8 mouse cellular contexts compared by ENCODE assay signal in the genomic region with DNA sequence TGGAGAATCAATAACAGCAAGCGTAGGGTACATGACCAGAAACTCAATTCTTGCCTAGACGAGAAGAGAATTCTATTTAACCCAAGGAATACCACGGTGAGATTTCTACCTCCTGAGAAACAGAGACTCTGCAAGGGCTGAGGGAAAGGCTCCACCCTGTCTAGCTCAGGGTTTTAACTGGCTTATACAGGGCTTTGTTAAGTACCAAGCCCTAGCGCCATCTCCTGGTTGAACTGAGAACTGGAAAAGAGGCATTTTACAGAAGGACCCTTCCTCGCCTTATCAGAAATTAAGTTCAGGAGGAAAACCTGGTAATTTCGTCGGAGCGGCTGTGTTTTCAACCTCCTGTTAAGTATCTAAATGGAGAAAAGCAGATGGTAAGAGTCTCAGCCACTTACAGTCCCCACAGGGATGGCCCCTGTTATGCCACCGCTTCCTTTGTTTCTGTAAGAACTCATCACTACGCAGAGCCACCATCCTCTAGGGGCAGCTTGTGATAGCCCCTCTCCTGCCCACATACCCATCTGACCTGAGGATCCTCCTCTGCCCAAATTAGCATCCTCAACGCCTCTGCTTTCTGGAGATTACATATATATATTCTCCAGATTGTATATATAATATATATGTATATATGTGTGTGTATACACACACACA.
A peak's percentile ranks its signal among the peaks of the same experiment; 100 is the strongest.
DNase-seq lines count a peak whose midpoint lies in the region; ATAC-seq and TF ChIP-seq lines count a peak whose summit lies in the region.

No protein-coding gene starts in this region.

- no peaks in the 10 kb centered on the region for H3K36me3 ChIP-seq in forebrain, postnatal 0 days (ENCODE audit: insufficient read depth)
- no peaks in the 10 kb centered on the region for H3K36me3 ChIP-seq in lung, embryonic 14.5 days (ENCODE audit: insufficient read depth)

- no peaks in the 10 kb centered on the region for H3K27me3 ChIP-seq in forebrain, postnatal 0 days (ENCODE audit: insufficient read depth, low read length)
- no peaks in the 10 kb centered on the region for H3K27me3 ChIP-seq in lung, embryonic 14.5 days (ENCODE audit: insufficient read depth, low read length)

- intact Hi-C loops in heart, postnatal 25 days (cut with DNase I) = loop anchor here (1.0 to 5.0 kb wide), 5 partner anchors 231 to 485 kb away; no protein-coding TSS in a partner anchor

- 0 out of 2 replicates have a peak overlapping the region, but pooled peaks have one; percentile 24 for H3K27ac ChIP-seq in forebrain, postnatal 0 days (ENCODE audit: low read depth, low read length)
- peak overlapping the region; percentile 76 for H3K27ac ChIP-seq in layer of hippocampus, adult 2 months
- no peak overlapping the region for H3K27ac ChIP-seq in lung, embryonic 14.5 days (ENCODE audit: low read depth)

- peak; percentile 38 for DNase-seq in Muller cell, postnatal 12 days (ENCODE audit: inconsistent ontology term)
- peak; percentile 78 for DNase-seq in cerebellum, adult 11 months
- DNase-seq in forebrain, postnatal 0 days = peak; percentile 95
- peak; percentile 36 for DNase-seq in heart, postnatal 25 days (ENCODE audit: low spot score)
- peak; percentile 81 to 88 for DNase-seq in layer of hippocampus, adult 2 months (ENCODE audit: low spot score in 2 of 2)
- peak; percentile 94 for DNase-seq in lung, embryonic 14.5 days
- peak; percentile 68 for DNase-seq in retina, adult 2 months (ENCODE audit: low read depth, low spot score)

- H3K9ac ChIP-seq in forebrain, postnatal 0 days = 0 out of 2 replicates have a peak overlapping the region, but pooled peaks have one; percentile 23
- H3K9ac ChIP-seq in lung, embryonic 14.5 days = no peak overlapping the region

- no peaks in the 10 kb centered on the region for H3K9me3 ChIP-seq in forebrain, postnatal 0 days (ENCODE audit: low read length)
- H3K9me3 ChIP-seq in lung, embryonic 14.5 days (ENCODE audit: low read depth, low read length) = no peaks in the 10 kb centered on the region

- ATAC-seq in forebrain, postnatal 0 days = peak; percentile 89
- peak; percentile 77; the same call in 1 of the 2 replicates for ATAC-seq in lung, embryonic 14.5 days (ENCODE audit: insufficient read depth)
- ATAC-seq in activated CD4-positive, CD25-positive, alpha-beta regulatory T cell, adult 4 months = no peak

- WGBS in forebrain, postnatal 0 days = 27% methylated on average over 11 of the region's 11 CpGs
- 34% methylated on average over 11 of the region's 11 CpGs for WGBS in lung, embryonic 14.5 days

- peak; percentile 93 for TF ChIP-seq CTCF in forebrain, postnatal 0 days (IDR thresholded peaks at IDR 0.05; ENCODE audit: low read depth)
- peak; percentile 96 for TF ChIP-seq CTCF in layer of hippocampus, adult 2 months (conservative IDR thresholded peaks at IDR 0.05)
- peak; percentile 82 for TF ChIP-seq CTCF in lung, embryonic 14.5 days (IDR thresholded peaks at IDR 0.05; ENCODE audit: low read depth)

- no peak overlapping the region for H3K4me3 ChIP-seq in forebrain, postnatal 0 days (ENCODE audit: low read depth, low read length)
- H3K4me3 ChIP-seq in layer of hippocampus, adult 2 months = no peak overlapping the region; the same call in 1 of the 2 replicates
- H3K4me3 ChIP-seq in lung, embryonic 14.5 days (ENCODE audit: low read depth, low read length) = no peak overlapping the region

- H3K4me2 ChIP-seq in forebrain, postnatal 0 days (ENCODE audit: low read depth) = no peak overlapping the region
- H3K4me2 ChIP-seq in lung, embryonic 14.5 days = no peak overlapping the region

- 0 out of 2 replicates have a peak, but pooled peaks cover 3% of the 10 kb centered on the region for H3K4me1 ChIP-seq in forebrain, postnatal 0 days (ENCODE audit: insufficient read depth)
- no peaks in the 10 kb centered on the region for H3K4me1 ChIP-seq in lung, embryonic 14.5 days (ENCODE audit: insufficient read depth)

Comparison
In these comparisons a context has a peak if more than half of its experiments do, and no peak if none do; other contexts are left out.
1. DNase-seq: peak in every context shown above with its lines; median percentile 95 in forebrain, postnatal 0 days; 94 in lung, embryonic 14.5 days; 84 in layer of hippocampus, adult 2 months; 78 in cerebellum, adult 11 months; 68 in retina, adult 2 months; 38 in Muller cell, postnatal 12 days; 36 in heart, postnatal 25 days.